Mouse (Mus musculus) lung, embryonic 15.5 days (tissue): ENCODE data around the gene 4930407I10Rik. TPM values are rescaled to one million over a fixed set of nuclear protein-coding genes. Genes with fewer than 3 reads are reported as not detected.

Experiments used
- ATAC-seq: fragments of 200-750 bp; cut with Nextera tagmentation; 2 replicates; pipeline ENCODE4 v1.8.0; 2017; ENCODE audit warnings: moderate number of reproducible peaks, borderline replicate concordance; ENCODE audit not compliant: low FRiP score, low TSS enrichment; ENCODE audit errors: extremely low read depth
- H3K27ac ChIP-seq: fragments of 300-500 bp; sonication (generic); 2 replicates; pipeline ENCODE4 v1.5.1; 2015; ENCODE audit warnings: moderate library complexity, mild to moderate bottlenecking, inconsistent platforms
- H3K27me3 ChIP-seq: fragments of 300-500 bp; sonication (generic); 2 replicates; pipeline ENCODE4 v1.6.1; 2015; ENCODE audit warnings: inconsistent platforms
- H3K36me3 ChIP-seq: fragments of 300-500 bp; sonication (generic); 2 replicates; pipeline ENCODE4 v1.6.1; 2015; ENCODE audit warnings: inconsistent platforms
- H3K4me1 ChIP-seq: fragments of 300-500 bp; sonication (generic); 2 replicates; pipeline ENCODE4 v1.6.1; 2015; ENCODE audit warnings: inconsistent platforms
- H3K4me2 ChIP-seq: fragments of 300-500 bp; sonication (generic); 2 replicates; pipeline ENCODE4 v1.6.1; 2015; ENCODE audit warnings: inconsistent platforms, mild to moderate bottlenecking, moderate library complexity
- H3K4me3 ChIP-seq: fragments of 300-500 bp; sonication (generic); 2 replicates; pipeline ENCODE4 v1.5.1; 2015; ENCODE audit warnings: mild to moderate bottlenecking, inconsistent platforms
- H3K9ac ChIP-seq: fragments of 300-500 bp; sonication (generic); 2 replicates; pipeline ENCODE4 v1.6.1; 2015; ENCODE audit warnings: inconsistent platforms
- H3K9me3 ChIP-seq: fragments of 300-500 bp; sonication (generic); 2 replicates; pipeline ENCODE4 v1.6.1; 2016; ENCODE audit warnings: inconsistent platforms
- WGBS: fragments of 180-500 bp; shearing (Covaris S2); methylation state at CpG from one replicate; pipeline ENCODE4 v1.1.7; 2015; 5-methylcytosine and 5-hydroxymethylcytosine counted together
- polyA plus RNA-seq: library from polyadenylated mRNA; unstranded; fragments of >200 nt; fragmentation: Nextera tagmentation; extraction: Ambion mirVana; gene quantifications from 2 replicates; pipeline ENCODE4 v1.2.1, GENCODE M21; 2015

Gene 4930407I10Rik
- not detected in 2 replicates for polyA plus RNA-seq

GRCm38 (mm10) chr15:82058719-82059201, at the start of gene 4930407I10Rik:
Gene 4930407I10Rik (plus strand): TSS chr15:82059151.
- Histone ChIP-seq H3K36me3 (no peaks in the 10 kb centered on the region), H3K27me3 (peaks cover 17% of the 10 kb centered on the region; the same call in 1 of the 2 replicates), H3K9ac (no peak within 1 kb of the TSS), H3K4me1 (no peaks in the 10 kb centered on the region), H3K9me3 (no peaks in the 10 kb centered on the region), H3K4me2 (no peak within 1 kb of the TSS), H3K4me3 (no peak within 1 kb of the TSS), H3K27ac (no peak within 1 kb of the TSS)
- WGBS: 54% methylated on average over 1 of the region's 1 CpGs
- ATAC-seq: no peak

- H3K27ac ChIP-seq: no peak overlapping the region
- H3K27me3 ChIP-seq: no peaks in the 10 kb centered on the region
- no peak overlapping the region for H3K4me2 ChIP-seq
- H3K9ac ChIP-seq: no peak overlapping the region
- 79% methylated on average over 6 of the region's 6 CpGs for WGBS
- H3K36me3 ChIP-seq: no peaks in the 10 kb centered on the region
- no peak overlapping the region for H3K4me3 ChIP-seq
- no peak for ATAC-seq
- H3K9me3 ChIP-seq: no peaks in the 10 kb centered on the region
- H3K4me1 ChIP-seq: peaks cover 18% of the 10 kb centered on the region
Observed at GRCm38 (mm10) chr15:82011947-82012346, 47.0 kb upstream of the 4930407I10Rik start.

- no peak overlapping the region for H3K27ac ChIP-seq
- no peak for ATAC-seq
- H3K9ac ChIP-seq: peak overlapping the region; percentile 77
- H3K9me3 ChIP-seq: no peaks in the 10 kb centered on the region
- peaks cover 4% of the 10 kb centered on the region for H3K36me3 ChIP-seq
- H3K27me3 ChIP-seq: no peaks in the 10 kb centered on the region
- peak overlapping the region; percentile 74 for H3K4me3 ChIP-seq
- peak overlapping the region; percentile 81 for H3K4me2 ChIP-seq
- 16% methylated on average over 9 of the region's 9 CpGs for WGBS
- H3K4me1 ChIP-seq: peaks cover 22% of the 10 kb centered on the region
Observed at GRCm38 (mm10) chr15:82014745-82015391, 44.1 kb upstream of the 4930407I10Rik start.

- Histone ChIP-seq H3K9me3 (no peaks in the 10 kb centered on the region), H3K4me1 (peaks cover 22% of the 10 kb centered on the region), H3K4me2 (peak overlapping the region; percentile 81), H3K36me3 (peaks cover 6% of the 10 kb centered on the region), H3K4me3 (peak overlapping the region; percentile 74), H3K27me3 (no peaks in the 10 kb centered on the region), H3K9ac (peak overlapping the region; percentile 77), H3K27ac (peak overlapping the region; percentile 73)
- under 1% methylated on average over 38 of the region's 39 CpGs for WGBS
- ATAC-seq: peak; percentile 67; the same call in 1 of the 2 replicates
Observed at GRCm38 (mm10) chr15:82015392-82016100, 43.4 kb upstream of the 4930407I10Rik start.

GRCm38 (mm10) chr15:82016101-82016808, 42.7 kb upstream of the 4930407I10Rik start:
- Histone ChIP-seq H3K9me3 (no peaks in the 10 kb centered on the region), H3K4me1 (peaks cover 22% of the 10 kb centered on the region), H3K27me3 (no peaks in the 10 kb centered on the region), H3K9ac (peak overlapping the region; percentile 77), H3K27ac (peak overlapping the region; percentile 73), H3K4me3 (peak overlapping the region; percentile 74), H3K4me2 (peak overlapping the region; percentile 81), H3K36me3 (peaks cover 8% of the 10 kb centered on the region)
- ATAC-seq: peak; percentile 95
- WGBS: under 1% methylated on average over 53 of the region's 53 CpGs

GRCm38 (mm10) chr15:82016830-82017229, 42.1 kb upstream of the 4930407I10Rik start:
- Histone ChIP-seq H3K4me1 (peaks cover 22% of the 10 kb centered on the region), H3K9me3 (no peaks in the 10 kb centered on the region), H3K27ac (peak overlapping the region; percentile 73), H3K9ac (peak overlapping the region; percentile 69), H3K36me3 (peaks cover 11% of the 10 kb centered on the region), H3K27me3 (no peaks in the 10 kb centered on the region), H3K4me3 (peak overlapping the region; percentile 74), H3K4me2 (peak overlapping the region; percentile 81)
- 20% methylated on average over 6 of the region's 6 CpGs for WGBS
- no peak for ATAC-seq

- Histone ChIP-seq H3K4me2 (no peak overlapping the region), H3K4me3 (no peak overlapping the region), H3K27me3 (no peaks in the 10 kb centered on the region), H3K36me3 (peaks cover 15% of the 10 kb centered on the region), H3K9me3 (no peaks in the 10 kb centered on the region), H3K9ac (no peak overlapping the region), H3K4me1 (peaks cover 22% of the 10 kb centered on the region), H3K27ac (no peak overlapping the region)
- 61% methylated on average over 4 of the region's 4 CpGs for WGBS
- no peak for ATAC-seq
Observed at GRCm38 (mm10) chr15:82017461-82017860, 41.5 kb upstream of the 4930407I10Rik start.

GRCm38 (mm10) chr15:82019288-82019687, 39.7 kb upstream of the 4930407I10Rik start:
- Histone ChIP-seq H3K4me1 (peaks cover 16% of the 10 kb centered on the region), H3K27ac (no peak overlapping the region), H3K9me3 (no peaks in the 10 kb centered on the region), H3K27me3 (no peaks in the 10 kb centered on the region), H3K4me3 (no peak overlapping the region), H3K9ac (no peak overlapping the region), H3K4me2 (no peak overlapping the region), H3K36me3 (peaks cover 25% of the 10 kb centered on the region)
- 75% methylated on average over 3 of the region's 3 CpGs for WGBS
- ATAC-seq: no peak

- H3K27me3 ChIP-seq: no peaks in the 10 kb centered on the region
- ATAC-seq: no peak
- H3K4me1 ChIP-seq: no peaks in the 10 kb centered on the region
- no peak overlapping the region for H3K9ac ChIP-seq
- H3K36me3 ChIP-seq: peaks cover 51% of the 10 kb centered on the region
- H3K27ac ChIP-seq: no peak overlapping the region
- H3K9me3 ChIP-seq: no peaks in the 10 kb centered on the region
- no peak overlapping the region for H3K4me2 ChIP-seq
- no peak overlapping the region for H3K4me3 ChIP-seq
- 70% methylated on average over 13 of the region's 13 CpGs for WGBS
Observed at GRCm38 (mm10) chr15:82022535-82023088, 36.3 kb upstream of the 4930407I10Rik start.

- Histone ChIP-seq H3K4me3 (no peak overlapping the region), H3K36me3 (peaks cover 62% of the 10 kb centered on the region), H3K4me2 (no peak overlapping the region), H3K27ac (no peak overlapping the region), H3K9me3 (no peaks in the 10 kb centered on the region), H3K27me3 (no peaks in the 10 kb centered on the region), H3K4me1 (no peaks in the 10 kb centered on the region), H3K9ac (no peak overlapping the region)
- whole genome bisulfite sequencing: 80% methylated on average over 6 of the region's 6 CpGs
- ATAC-seq: no peak
Observed at GRCm38 (mm10) chr15:82023965-82024635, 34.9 kb upstream of the 4930407I10Rik start.

GRCm38 (mm10) chr15:82027276-82027675, 31.7 kb upstream of the 4930407I10Rik start:
- Histone ChIP-seq H3K27me3 (no peaks in the 10 kb centered on the region), H3K36me3 (peaks cover 77% of the 10 kb centered on the region), H3K9me3 (no peaks in the 10 kb centered on the region), H3K4me2 (no peak overlapping the region), H3K4me1 (no peaks in the 10 kb centered on the region), H3K9ac (no peak overlapping the region), H3K4me3 (no peak overlapping the region), H3K27ac (no peak overlapping the region)
- WGBS: 77% methylated on average over 7 of the region's 7 CpGs
- ATAC-seq: no peak
